Mouse (Mus musculus) liver, adult 2 months (tissue): ENCODE data around the gene Arhgap22.

Experiments used
- CTCF ChIP-seq: fragments of 200-500 bp; IDR thresholded peaks from 2 replicates; pipeline ENCODE4 v1.5.1; 2011; ENCODE audit warnings: low read depth, low read length, control low read depth
- POLR2A ChIP-seq: fragments of 200-500 bp; IDR thresholded peaks from 2 replicates; pipeline ENCODE4 v1.6.1; 2011; ENCODE audit warnings: low read length, control low read depth; ENCODE audit not compliant: insufficient read depth; ENCODE audit errors: extremely low read depth

- TF ChIP-seq CTCF: no peak
- TF ChIP-seq POLR2A: no peak
Measured at GRCm38 (mm10) chr14:33314160-33314559, 100.3 kb downstream of the Arhgap22 start.
